Mouse (Mus musculus) liver, embryonic 14.5 days (tissue): ENCODE data around the gene Mapk8ip1.

Source experiments
- CTCF ChIP-seq: IDR thresholded peaks from 2 replicates; pipeline ENCODE4 v1.5.1; 2016; ENCODE audit warnings: antibody characterized with exemption, low read depth, control low read depth
- EP300 ChIP-seq: IDR thresholded peaks from 2 replicates; pipeline ENCODE4 v1.6.1; 2016; ENCODE audit warnings: antibody characterized with exemption, low read depth

- TF ChIP-seq CTCF (no peak), EP300 (no peak)
Observed at GRCm38 (mm10) chr2:92387646-92388045, 13.4 kb downstream of the Mapk8ip1 start.
